Mouse (Mus musculus) retina, adult 2 months (tissue): ENCODE results near the gene Krtap28-13.

ENCODE experiments used
- DNase-seq: peaks from one replicate; pipeline ENCODE4 v3.0.0-alpha.2; 2012; ENCODE audit warnings: low read depth, low spot score

The Krtap28-13 gene

GRCm38 (mm10) chr1:83060643-83061042 lies at the start of gene Krtap28-13:
TSS of gene Krtap28-13 (plus strand) at chr1:83060930.
- DNase-seq, result no peak

- DNase-seq, result no peak
Observed at GRCm38 (mm10) chr1:83014477-83014876, 46.3 kb upstream of the Krtap28-13 start.

- no peak for DNase-seq
Observed at GRCm38 (mm10) chr1:83015329-83015879, 45.3 kb upstream of the Krtap28-13 start.

- no peak for DNase-seq
Observed at GRCm38 (mm10) chr1:83016556-83016955, 44.2 kb upstream of the Krtap28-13 start.

- DNase-seq, result no peak
Observed at GRCm38 (mm10) chr1:83031950-83032349, 28.8 kb upstream of the Krtap28-13 start.

GRCm38 (mm10) chr1:83032508-83032907 lies 28.2 kb upstream of the Krtap28-13 start:
- DNase-seq, result no peak

GRCm38 (mm10) chr1:83034509-83034908 lies 26.2 kb upstream of the Krtap28-13 start:
- DNase-seq, result no peak

- DNase-seq, result no peak
Observed at GRCm38 (mm10) chr1:83036892-83037667, 23.6 kb upstream of the Krtap28-13 start.

- no peak for DNase-seq
Observed at GRCm38 (mm10) chr1:83038109-83038672, 22.5 kb upstream of the Krtap28-13 start, which contains the start of gene Slc19a3. TSS of gene Slc19a3 (minus strand) at chr1:83038448.

- DNase-seq, result no peak
Observed at GRCm38 (mm10) chr1:83039080-83039479, 21.6 kb upstream of the Krtap28-13 start.

GRCm38 (mm10) chr1:83042380-83042779 lies 18.4 kb upstream of the Krtap28-13 start, which contains the start of gene Krtap28-10:
TSS of gene Krtap28-10 (minus strand) at chr1:83042480.
- DNase-seq, result no peak

- DNase-seq, result no peak
Observed at GRCm38 (mm10) chr1:83044882-83045427, 15.8 kb upstream of the Krtap28-13 start, which contains the start of gene Gm47969. TSS of gene Gm47969 (plus strand) at chr1:83044932.

- DNase-seq, result no peak
Observed at GRCm38 (mm10) chr1:83058481-83058880, 2.2 kb upstream of the Krtap28-13 start.

- DNase-seq, result no peak
Observed at GRCm38 (mm10) chr1:83059278-83059677, 1.5 kb upstream of the Krtap28-13 start, which contains the start of gene A030005K14Rik. TSS of gene A030005K14Rik (minus strand) at chr1:83059378.

GRCm38 (mm10) chr1:83064851-83065250 lies 4.1 kb downstream of the Krtap28-13 start:
- DNase-seq, result peak; percentile 23

GRCm38 (mm10) chr1:83066577-83066976 lies 5.8 kb downstream of the Krtap28-13 start:
- no peak for DNase-seq

GRCm38 (mm10) chr1:83067205-83067604 lies 6.5 kb downstream of the Krtap28-13 start:
- DNase-seq, result no peak

- DNase-seq, result no peak
Observed at GRCm38 (mm10) chr1:83075526-83076189, 14.9 kb downstream of the Krtap28-13 start.

- no peak for DNase-seq
Observed at GRCm38 (mm10) chr1:83076190-83076917, 15.6 kb downstream of the Krtap28-13 start.

GRCm38 (mm10) chr1:83077016-83077415 lies 16.3 kb downstream of the Krtap28-13 start:
- DNase-seq, result no peak

- DNase-seq, result no peak
Observed at GRCm38 (mm10) chr1:83084790-83085189, 24.1 kb downstream of the Krtap28-13 start.
